ENCODE assay signal across 8 mouse cellular contexts in the genomic region with DNA sequence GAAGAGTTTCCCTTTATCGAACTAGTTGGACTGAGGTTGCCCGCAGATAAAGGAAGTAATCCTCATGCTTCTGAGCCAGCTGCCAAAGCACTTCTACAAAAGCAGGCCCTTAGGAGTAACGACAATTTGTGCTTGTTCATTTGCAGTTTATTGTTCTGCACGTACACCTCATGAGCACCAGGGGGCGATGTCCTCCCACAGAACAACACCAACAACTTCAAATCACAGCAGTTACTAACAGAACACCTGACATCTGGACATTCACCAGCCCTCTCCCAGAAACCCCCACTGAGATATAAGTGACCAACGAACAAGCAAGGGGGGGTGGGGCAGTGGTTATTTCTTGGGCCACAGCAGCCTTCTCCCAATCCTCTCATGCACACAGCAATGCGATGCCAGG. TPM values are rescaled to one million over a fixed set of nuclear protein-coding genes. Genes with fewer than 3 reads are reported as not detected.
A peak's percentile ranks its signal among the peaks of the same experiment; 100 is the strongest.
DNase-seq lines count a peak whose midpoint lies in the region; ATAC-seq and TF ChIP-seq lines count a peak whose summit lies in the region.

No protein-coding gene starts in this region.

- H3K27ac ChIP-seq in kidney, embryonic 15.5 days: no peak overlapping the region
- no peak overlapping the region for H3K27ac ChIP-seq in liver, embryonic 14.5 days

- H3K4me3 ChIP-seq in kidney, embryonic 15.5 days (replicated peaks): no peak overlapping the region
- H3K4me3 ChIP-seq in liver, embryonic 14.5 days (ENCODE audit: insufficient read depth in 1 of 2, low read depth in 2 of 2, low read length in 2 of 2): no peak overlapping the region

- H3K4me2 ChIP-seq in kidney, embryonic 15.5 days: no peak overlapping the region
- H3K4me2 ChIP-seq in liver, embryonic 14.5 days (ENCODE audit: low read depth): no peak overlapping the region

- H3K9me3 ChIP-seq in kidney, embryonic 15.5 days (replicated peaks): no peaks in the 10 kb centered on the region
- no peaks in the 10 kb centered on the region for H3K9me3 ChIP-seq in liver, embryonic 14.5 days (ENCODE audit: control insufficient read depth, low read length)

- WGBS in kidney, embryonic 15.5 days: 28% methylated on average over 7 of the region's 7 CpGs
- WGBS in liver, embryonic 14.5 days (ENCODE audit: insufficient replicate concordance): 15% methylated on average over 7 of the region's 7 CpGs

- no peak overlapping the region for H3K9ac ChIP-seq in kidney, embryonic 15.5 days
- H3K9ac ChIP-seq in liver, embryonic 14.5 days (replicated peaks): no peak overlapping the region

- ATAC-seq in common myeloid progenitor, adult 5-6 weeks (replicated peaks; ENCODE audit: low read depth, poor library complexity, severe bottlenecking): peak; percentile 76
- ATAC-seq in granulocyte monocyte progenitor cell, adult 5-6 weeks (replicated peaks; ENCODE audit: poor library complexity, severe bottlenecking): peak; percentile 53
- ATAC-seq in kidney, embryonic 15.5 days (replicated peaks; ENCODE audit: low FRiP score): peak; percentile 66
- ATAC-seq in liver, embryonic 14.5 days (ENCODE audit: insufficient read depth): peak; percentile 26; the same call in 1 of the 2 replicates

- peak; percentile 86 for DNase-seq in CD4-positive, CD25-positive, alpha-beta regulatory T cell, adult 2 months (ENCODE audit: low read depth, low spot score)
- DNase-seq in R1 (ENCODE audit: low read depth, low spot score): peak; percentile 80
- DNase-seq in liver, embryonic 14.5 days (ENCODE audit: low read depth in 3 of 3, low spot score in 3 of 3): no peak
- DNase-seq in natural killer cell, adult 2 months (ENCODE audit: low spot score in 2 of 2): peak; percentile 44 to 69
- peak; percentile 54 for DNase-seq in thymus, postnatal 14 days

- H3K4me1 ChIP-seq in kidney, embryonic 15.5 days: peaks cover 2% of the 10 kb centered on the region; the same call in 1 of the 2 replicates
- H3K4me1 ChIP-seq in liver, embryonic 14.5 days (replicated peaks; ENCODE audit: control insufficient read depth in 2 of 2, insufficient read depth in 2 of 2, low read length in 1 of 2): no peaks in the 10 kb centered on the region

- TF ChIP-seq CTCF in liver, embryonic 14.5 days (IDR thresholded peaks at IDR 0.05; ENCODE audit: low read depth): peak; percentile 80

- no peaks in the 10 kb centered on the region for H3K27me3 ChIP-seq in kidney, embryonic 15.5 days
- no peaks in the 10 kb centered on the region for H3K27me3 ChIP-seq in liver, embryonic 14.5 days (ENCODE audit: control insufficient read depth, insufficient read depth, low read length)

- no peak for TF ChIP-seq EP300 in liver, embryonic 14.5 days (IDR thresholded peaks at IDR 0.05; ENCODE audit: low read depth)

- 0 out of 2 replicates have a peak, but pooled peaks cover 7% of the 10 kb centered on the region for H3K36me3 ChIP-seq in kidney, embryonic 15.5 days
- no peaks in the 10 kb centered on the region for H3K36me3 ChIP-seq in liver, embryonic 14.5 days (replicated peaks; ENCODE audit: control insufficient read depth, insufficient read depth, low read depth)

RNA-seq across cellular contexts. Expression of a gene that starts 5.6 kb away (rescaled TPM):
- 27.4 and 39.1 TPM in 2 replicates for total RNA-seq in common myeloid progenitor, adult 5-6 weeks (2017)
- 62.2 and 69.2 TPM in 2 replicates for total RNA-seq in granulocyte monocyte progenitor cell, adult 5-6 weeks (2014; fragmentation: Nextera tagmentation)
- total RNA-seq in granulocyte monocyte progenitor cell, adult 5-6 weeks (2017): 53.0 and 54.8 TPM in 2 replicates
- polyA plus RNA-seq in kidney, embryonic 15.5 days (2015; fragmentation: Nextera tagmentation; extraction: Ambion mirVana): 0.57 and 0.62 TPM in 2 replicates
- polyA plus RNA-seq in liver, embryonic 14.5 days (2012; rRNA removed): 4.0 and 5.9 TPM in 2 replicates
- 1.8 and 2.0 TPM in 2 replicates for polyA plus RNA-seq in liver, embryonic 14.5 days (2014; fragmentation: Nextera tagmentation; extraction: Ambion mirVana)

RNA-seq across cellular contexts. Expression of a gene that starts 35.0 kb away (rescaled TPM):
- 11.4 and 14.4 TPM in 2 replicates for total RNA-seq in common myeloid progenitor, adult 5-6 weeks (2017)
- 48.3 and 48.4 TPM in 2 replicates for total RNA-seq in granulocyte monocyte progenitor cell, adult 5-6 weeks (2014; fragmentation: Nextera tagmentation)
- 38.7 and 47.3 TPM in 2 replicates for total RNA-seq in granulocyte monocyte progenitor cell, adult 5-6 weeks (2017)
- 6.2 and 6.7 TPM in 2 replicates for polyA plus RNA-seq in kidney, embryonic 15.5 days (2015; fragmentation: Nextera tagmentation; extraction: Ambion mirVana)
- polyA plus RNA-seq in liver, embryonic 14.5 days (2012; rRNA removed): 1.5 TPM in 2 replicates
- 1.6 and 1.9 TPM in 2 replicates for polyA plus RNA-seq in liver, embryonic 14.5 days (2014; fragmentation: Nextera tagmentation; extraction: Ambion mirVana)

RNA-seq across cellular contexts. Expression of a gene that starts 38.5 kb away (rescaled TPM):
- not detected in 2 replicates for total RNA-seq in common myeloid progenitor, adult 5-6 weeks (2017)
- total RNA-seq in granulocyte monocyte progenitor cell, adult 5-6 weeks (2014; fragmentation: Nextera tagmentation): not detected in 2 replicates
- total RNA-seq in granulocyte monocyte progenitor cell, adult 5-6 weeks (2017): not detected in 2 replicates
- polyA plus RNA-seq in kidney, embryonic 15.5 days (2015; fragmentation: Nextera tagmentation; extraction: Ambion mirVana): not detected in 2 replicates
- not detected in 2 replicates for polyA plus RNA-seq in liver, embryonic 14.5 days (2012; rRNA removed)
- polyA plus RNA-seq in liver, embryonic 14.5 days (2014; fragmentation: Nextera tagmentation; extraction: Ambion mirVana): not detected in 2 replicates

RNA-seq across cellular contexts. Expression of a gene that starts 49.0 kb away (rescaled TPM):
- not detected in 2 replicates for total RNA-seq in common myeloid progenitor, adult 5-6 weeks (2017)
- not detected in 2 replicates for total RNA-seq in granulocyte monocyte progenitor cell, adult 5-6 weeks (2014; fragmentation: Nextera tagmentation)
- not detected in 2 replicates for total RNA-seq in granulocyte monocyte progenitor cell, adult 5-6 weeks (2017)
- not detected in 2 replicates for polyA plus RNA-seq in kidney, embryonic 15.5 days (2015; fragmentation: Nextera tagmentation; extraction: Ambion mirVana)
- not detected in 2 replicates for polyA plus RNA-seq in liver, embryonic 14.5 days (2012; rRNA removed)
- not detected in 2 replicates for polyA plus RNA-seq in liver, embryonic 14.5 days (2014; fragmentation: Nextera tagmentation; extraction: Ambion mirVana)

Comparison
In these comparisons a context has a peak if more than half of its experiments do, and no peak if none do; other contexts are left out.
1. DNase-seq: peak in CD4-positive, CD25-positive, alpha-beta regulatory T cell, adult 2 months (single experiment), R1 (single experiment), natural killer cell, adult 2 months (2 of 2) and thymus, postnatal 14 days (single experiment); none in liver, embryonic 14.5 days (0 of 3).
2. ATAC-seq: peak in every context shown above with its lines; median percentile 76 in common myeloid progenitor, adult 5-6 weeks; 66 in kidney, embryonic 15.5 days; 53 in granulocyte monocyte progenitor cell, adult 5-6 weeks; 26 in liver, embryonic 14.5 days.